Mouse (Mus musculus): ENCODE measurements around the gene Xxylt1.

DNA sequence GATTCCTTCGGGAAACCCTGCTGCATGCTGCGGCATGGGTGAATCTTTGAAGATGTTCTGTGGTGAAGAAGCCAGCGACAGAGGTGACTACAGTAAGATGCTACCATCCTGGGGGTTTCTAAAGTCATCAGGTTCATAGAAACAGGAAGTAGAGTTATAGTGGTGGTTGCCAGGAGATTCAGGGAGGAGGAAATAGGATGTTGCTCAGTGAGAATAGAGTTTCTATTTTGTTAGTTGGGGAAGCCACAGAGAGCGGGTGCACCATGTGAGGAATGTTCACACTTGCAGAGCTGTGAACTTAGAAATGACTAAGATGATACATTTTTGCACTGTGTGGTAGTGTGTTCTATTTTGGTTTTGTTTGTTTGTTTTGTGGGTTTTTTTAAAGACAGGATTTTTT is 133.0 kb downstream of the Xxylt1 start:
- TF ChIP-seq CTCF (IDR thresholded peaks at IDR 0.05; ENCODE audit: borderline replicate concordance, extremely low read depth, insufficient read depth, insufficient read length), result no peak
- TF ChIP-seq POLR2A (IDR thresholded peaks at IDR 0.05; ENCODE audit: borderline replicate concordance, extremely low read depth, insufficient read depth, insufficient read length, poor library complexity, severe bottlenecking), result no peak
